In the genomic region with DNA sequence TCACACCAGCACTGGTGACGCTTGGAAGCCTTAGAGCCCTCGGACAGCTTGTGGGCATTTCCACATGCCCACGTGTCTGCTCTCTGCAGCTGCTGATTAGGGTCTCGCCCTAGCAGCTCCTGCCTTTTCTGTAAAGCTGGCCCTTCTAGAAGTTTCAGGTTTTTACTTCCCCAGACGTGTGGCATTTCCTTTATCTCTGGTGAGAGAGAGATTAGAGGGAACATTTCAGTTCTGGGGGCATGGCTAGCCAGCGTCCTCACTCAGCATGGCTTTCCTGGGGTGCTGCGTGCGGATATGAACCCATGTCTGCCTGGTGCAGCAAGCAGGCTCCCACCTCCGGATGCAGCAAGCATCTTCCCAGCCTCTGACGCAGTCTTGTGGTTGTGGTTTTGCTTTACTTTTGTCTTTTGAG, we compare ENCODE assay signal across 15 mouse cellular contexts. TPM values are rescaled to one million over a fixed set of nuclear protein-coding genes. Genes with fewer than 3 reads are reported as not detected.
A peak's percentile ranks its signal among the peaks of the same experiment; 100 is the strongest.
DNase-seq lines count a peak whose midpoint lies in the region; ATAC-seq and TF ChIP-seq lines count a peak whose summit lies in the region.
"Had no signal": no experiment of that assay in that cellular context is flagged by ENCODE, and none has a peak within 500 bp of the region (broad histone marks: within the 10 kb centered on the region; RNA-seq: fewer than 3 reads in every experiment).

No protein-coding gene starts in this region.

- peak overlapping the region; percentile 84 for H3K4me3 ChIP-seq in MEL (ENCODE audit: control insufficient read depth in 1 of 2, insufficient read depth in 1 of 2, low read depth in 2 of 2, low read length in 2 of 2)
- no peak overlapping the region for H3K4me3 ChIP-seq in liver, embryonic 13.5 days (replicated peaks)
- no peak overlapping the region for H3K4me3 ChIP-seq in thymus, adult 2 months (ENCODE audit: control insufficient read depth, insufficient read depth, low read length)
- H3K4me3 ChIP-seq in hindbrain, embryonic 12.5 days = no peak overlapping the region
- H3K4me3 ChIP-seq: heart, embryonic 12.5 days; layer of hippocampus, adult 2 months had no signal

- peak overlapping the region; percentile 77 for H3K9ac ChIP-seq in MEL (ENCODE audit: control insufficient read depth, low read depth, low read length, poor library complexity, severe bottlenecking)
- H3K9ac ChIP-seq in liver, embryonic 13.5 days = no peak overlapping the region
- H3K9ac ChIP-seq in hindbrain, embryonic 12.5 days = no peak overlapping the region
- H3K9ac ChIP-seq: heart, embryonic 12.5 days; hindbrain, embryonic 14.5 days had no signal

- H3K27me3 ChIP-seq in MEL (ENCODE audit: control insufficient read depth in 1 of 2, insufficient read depth in 2 of 2, low read length in 2 of 2) = no peaks in the 10 kb centered on the region
- H3K27me3 ChIP-seq in liver, embryonic 13.5 days = no peaks in the 10 kb centered on the region
- no peaks in the 10 kb centered on the region for H3K27me3 ChIP-seq in thymus, adult 2 months (ENCODE audit: control insufficient read depth, insufficient read depth, low read length)
- H3K27me3 ChIP-seq in hindbrain, embryonic 12.5 days = no peaks in the 10 kb centered on the region
- H3K27me3 ChIP-seq: heart, embryonic 12.5 days had no signal

- H3K9me3 ChIP-seq in MEL (replicated peaks; ENCODE audit: insufficient read depth, low read length) = no peaks in the 10 kb centered on the region
- no peaks in the 10 kb centered on the region for H3K9me3 ChIP-seq in liver, embryonic 13.5 days (replicated peaks)
- no peaks in the 10 kb centered on the region for H3K9me3 ChIP-seq in hindbrain, embryonic 12.5 days (replicated peaks)
- H3K9me3 ChIP-seq: heart, embryonic 12.5 days had no signal

- H3K27ac ChIP-seq in MEL (ENCODE audit: control insufficient read depth, low read depth, low read length) = peak overlapping the region; percentile 76
- H3K27ac ChIP-seq in liver, embryonic 13.5 days = no peak overlapping the region
- H3K27ac ChIP-seq in thymus, adult 2 months (ENCODE audit: control insufficient read depth, insufficient read depth, low read length) = no peak overlapping the region
- no peak overlapping the region for H3K27ac ChIP-seq in hindbrain, embryonic 12.5 days
- H3K27ac ChIP-seq: hindbrain, embryonic 14.5 days; layer of hippocampus, adult 2 months had no signal

- TF ChIP-seq EP300 in MEL (IDR thresholded peaks at IDR 0.05; ENCODE audit: low read depth in 1 of 2, low read length in 2 of 2) = peak; percentile 54 to 56; a peak in 3 of 4 replicates

- peaks cover 0 to 18% of the 10 kb centered on the region in 2 experiments; a peak in 2 of 4 replicates for H3K4me1 ChIP-seq in MEL (ENCODE audit: control insufficient read depth in 1 of 2, insufficient read depth in 2 of 2, low read length in 2 of 2)
- 0 out of 2 replicates have a peak, but pooled peaks cover 8% of the 10 kb centered on the region for H3K4me1 ChIP-seq in liver, embryonic 13.5 days (replicated peaks)
- peaks cover 8% of the 10 kb centered on the region for H3K4me1 ChIP-seq in thymus, adult 2 months (replicated peaks; ENCODE audit: control insufficient read depth, insufficient read depth, low read length)
- no peaks in the 10 kb centered on the region for H3K4me1 ChIP-seq in hindbrain, embryonic 12.5 days

- no peak overlapping the region for H3K4me2 ChIP-seq in liver, embryonic 13.5 days
- no peak overlapping the region for H3K4me2 ChIP-seq in hindbrain, embryonic 12.5 days (replicated peaks)
- H3K4me2 ChIP-seq: heart, embryonic 12.5 days; hindbrain, embryonic 14.5 days; midbrain, embryonic 11.5 days had no signal

- 16% methylated on average over 10 of the region's 10 CpGs for WGBS in liver, embryonic 13.5 days (ENCODE audit: insufficient replicate concordance)
- whole genome bisulfite sequencing in thymus, adult 2 months = 15% methylated on average over 10 of the region's 10 CpGs
- 74% methylated on average over 10 of the region's 10 CpGs for WGBS in hindbrain, embryonic 12.5 days

- peaks cover 26% of the 10 kb centered on the region for H3K79me2 ChIP-seq in MEL (ENCODE audit: control insufficient read depth, insufficient read depth, low read length, poor library complexity)

- no peak for TF ChIP-seq RAD21 in MEL (IDR thresholded peaks at IDR 0.05; ENCODE audit: low read depth, low read length)

- DNase-seq in CD4-positive, CD25-positive, alpha-beta regulatory T cell, adult 2 months (ENCODE audit: low read depth, low spot score) = peak; percentile 74
- DNase-seq in MEL (ENCODE audit: low read depth, low spot score) = peak; percentile 87
- DNase-seq in liver, embryonic 13.5 days = peak; percentile 3
- DNase-seq in thymus, adult 2 months = peak; percentile 68
- no peak for DNase-seq in yolk sac, embryonic 10.5 days (ENCODE audit: low spot score)
- no peak for DNase-seq in gastrocnemius, postnatal 10 days
- DNase-seq: cerebellum, adult 9-10 months; kidney, adult 8-10 months; left cerebral cortex, postnatal 4 days; lung, adult 2 months had no signal

- TF ChIP-seq CTCF in MEL (IDR thresholded peaks at IDR 0.05 in 2 of 3, conservative IDR thresholded peaks at IDR 0.05 in 1 of 3; ENCODE audit: control insufficient read depth in 1 of 3, insufficient read depth in 1 of 3, low read depth in 2 of 3, low read length in 3 of 3, poor library complexity in 1 of 3, severe bottlenecking in 1 of 3) = no peak
- TF ChIP-seq CTCF in thymus, adult 2 months (IDR thresholded peaks at IDR 0.05; ENCODE audit: borderline replicate concordance, control insufficient read depth, extremely low read depth, insufficient read depth, low read length, poor library complexity) = no peak

- TF ChIP-seq POLR2A in MEL (IDR thresholded peaks at IDR 0.05; ENCODE audit: control insufficient read depth in 1 of 2, insufficient read depth in 1 of 2, low read depth in 1 of 2, low read length in 2 of 2, poor library complexity in 1 of 2) = no peak
- no peak for TF ChIP-seq POLR2A in thymus, adult 2 months (IDR thresholded peaks at IDR 0.05; ENCODE audit: control insufficient read depth, extremely low read depth, insufficient read depth, low read length, poor library complexity)

- 0 out of 2 replicates have a peak, but pooled peaks have one; percentile 20 for ATAC-seq in liver, embryonic 13.5 days (ENCODE audit: low read depth)
- no peak for ATAC-seq in hindbrain, embryonic 12.5 days (ENCODE audit: low FRiP score)

- H3K36me3 ChIP-seq in MEL (ENCODE audit: control insufficient read depth in 1 of 2, insufficient read depth in 2 of 2, low read length in 2 of 2) = peaks cover 0 to 9% of the 10 kb centered on the region in 2 experiments; a peak in 2 of 4 replicates
- H3K36me3 ChIP-seq in liver, embryonic 13.5 days = no peaks in the 10 kb centered on the region
- no peaks in the 10 kb centered on the region for H3K36me3 ChIP-seq in thymus, adult 2 months (ENCODE audit: control insufficient read depth, insufficient read depth, low read length)
- H3K36me3 ChIP-seq in hindbrain, embryonic 12.5 days = peaks cover 16% of the 10 kb centered on the region

TF ChIP-seq in MEL, 35 proteins besides CTCF, POLR2A, EP300 and RAD21 (continues in another document):
- TF ChIP-seq ZKSCAN1 (IDR thresholded peaks at IDR 0.05; ENCODE audit: low read depth, low read length) (no peak), GATA1 (IDR thresholded peaks at IDR 0.05; ENCODE audit: low read depth, low read length) (peak; percentile 77), UBTF (IDR thresholded peaks at IDR 0.05; ENCODE audit: borderline replicate concordance, insufficient read depth, low read depth, low read length) (peak; percentile 93; the same call in 1 of the 2 replicates), TAL1 (IDR thresholded peaks at IDR 0.05; ENCODE audit: low read length) (peak; percentile 67), MXI1 (IDR thresholded peaks at IDR 0.05; ENCODE audit: low read depth, low read length) (peak; percentile 67; the same call in 1 of the 2 replicates), USF1 (IDR thresholded peaks at IDR 0.05; ENCODE audit: low read depth, low read length) (peak; percentile 68), NRF1 (IDR thresholded peaks at IDR 0.05; ENCODE audit: insufficient read depth, low read depth, low read length, poor library complexity, severe bottlenecking) (no peak), ZMIZ1 (IDR thresholded peaks at IDR 0.05; ENCODE audit: low read depth, low read length) (0 out of 2 replicates have a peak, but pooled peaks have one; percentile 20), MAZ (IDR thresholded peaks at IDR 0.05; ENCODE audit: low read depth, low read length) (no peak), ELF1 (IDR thresholded peaks at IDR 0.05; ENCODE audit: low read depth, low read length) (0 out of 2 replicates have a peak, but pooled peaks have one; percentile 27), MEF2A (IDR thresholded peaks at IDR 0.05; ENCODE audit: extremely low read depth, insufficient replicate concordance, low read depth, low read length, poor library complexity, severe bottlenecking) (no peak), ETS1 (IDR thresholded peaks at IDR 0.05; ENCODE audit: low read depth, low read length) (peak; percentile 66), USF2 (IDR thresholded peaks at IDR 0.05; ENCODE audit: borderline replicate concordance in 1 of 2, insufficient read depth in 1 of 2, low read depth in 1 of 2, low read length in 2 of 2) (no peak), POLR2AphosphoS5 (IDR thresholded peaks at IDR 0.05; ENCODE audit: borderline replicate concordance, low read depth, low read length) (no peak), ZNF384 (IDR thresholded peaks at IDR 0.05; ENCODE audit: low read depth, low read length) (no peak), CHD1 (IDR thresholded peaks at IDR 0.05; ENCODE audit: low read depth, low read length) (no peak), RCOR1 (IDR thresholded peaks at IDR 0.05; ENCODE audit: low read depth, low read length) (no peak), KAT2A (conservative IDR thresholded peaks at IDR 0.05; ENCODE audit: low read depth, low read length) (no peak), BHLHE40 (IDR thresholded peaks at IDR 0.05; ENCODE audit: borderline replicate concordance, low read depth, low read length) (no peak), SMC3 (IDR thresholded peaks at IDR 0.05; ENCODE audit: low read depth, low read length) (no peak), E2F4 (IDR thresholded peaks at IDR 0.05; ENCODE audit: borderline replicate concordance, low read depth, low read length) (no peak), NELFE (IDR thresholded peaks at IDR 0.05; ENCODE audit: low read depth, low read length) (no peak; the same call in 1 of the 2 replicates), JUND (IDR thresholded peaks at IDR 0.05; ENCODE audit: low read depth, low read length) (no peak)

RNA-seq across cellular contexts. Expression of a gene that starts 55.7 kb away (rescaled TPM):
- not detected in 2 replicates for total RNA-seq in MEL (2012; rRNA removed)
- not detected for polyA plus RNA-seq in MEL (2012; ENCODE audit: insufficient read depth in 1 of 2, insufficient read length in 2 of 2, low read depth in 1 of 2, low replicate concordance in 2 of 2, missing spikeins in 1 of 2)
- polyA plus RNA-seq in liver, embryonic 13.5 days (2015; fragmentation: Nextera tagmentation; extraction: Ambion mirVana) = 0.06 and 0.12 TPM in 2 replicates
- 0.10 and 0.16 TPM in 2 replicates for polyA plus RNA-seq in thymus, adult 2 months (2012; rRNA removed)
- 0.39 and 0.46 TPM in 2 replicates for polyA plus RNA-seq in hindbrain, embryonic 12.5 days (2016; fragmentation: Nextera tagmentation; extraction: Ambion mirVana)
- not detected for total RNA-seq in gastrocnemius, postnatal 10 days (2021)

Comparison
In these comparisons a context has a peak if more than half of its experiments do, and no peak if none do; other contexts are left out.
1. DNase-seq: peak in CD4-positive, CD25-positive, alpha-beta regulatory T cell, adult 2 months (single experiment), MEL (single experiment), liver, embryonic 13.5 days (single experiment) and thymus, adult 2 months (single experiment); none in yolk sac, embryonic 10.5 days (single experiment) and gastrocnemius, postnatal 10 days (single experiment).
2. H3K4me3 ChIP-seq: peak in MEL (2 of 2); none in liver, embryonic 13.5 days (single experiment), thymus, adult 2 months (single experiment) and hindbrain, embryonic 12.5 days (single experiment).